Mouse (Mus musculus): ENCODE measurements at regions not wholly inside any gene's neighbourhood (a gene's known extent, or its start where the extent isn't known, plus 50 kb on each side); places are given as distances from the start of the nearest gene placed in this dataset.

DNA sequence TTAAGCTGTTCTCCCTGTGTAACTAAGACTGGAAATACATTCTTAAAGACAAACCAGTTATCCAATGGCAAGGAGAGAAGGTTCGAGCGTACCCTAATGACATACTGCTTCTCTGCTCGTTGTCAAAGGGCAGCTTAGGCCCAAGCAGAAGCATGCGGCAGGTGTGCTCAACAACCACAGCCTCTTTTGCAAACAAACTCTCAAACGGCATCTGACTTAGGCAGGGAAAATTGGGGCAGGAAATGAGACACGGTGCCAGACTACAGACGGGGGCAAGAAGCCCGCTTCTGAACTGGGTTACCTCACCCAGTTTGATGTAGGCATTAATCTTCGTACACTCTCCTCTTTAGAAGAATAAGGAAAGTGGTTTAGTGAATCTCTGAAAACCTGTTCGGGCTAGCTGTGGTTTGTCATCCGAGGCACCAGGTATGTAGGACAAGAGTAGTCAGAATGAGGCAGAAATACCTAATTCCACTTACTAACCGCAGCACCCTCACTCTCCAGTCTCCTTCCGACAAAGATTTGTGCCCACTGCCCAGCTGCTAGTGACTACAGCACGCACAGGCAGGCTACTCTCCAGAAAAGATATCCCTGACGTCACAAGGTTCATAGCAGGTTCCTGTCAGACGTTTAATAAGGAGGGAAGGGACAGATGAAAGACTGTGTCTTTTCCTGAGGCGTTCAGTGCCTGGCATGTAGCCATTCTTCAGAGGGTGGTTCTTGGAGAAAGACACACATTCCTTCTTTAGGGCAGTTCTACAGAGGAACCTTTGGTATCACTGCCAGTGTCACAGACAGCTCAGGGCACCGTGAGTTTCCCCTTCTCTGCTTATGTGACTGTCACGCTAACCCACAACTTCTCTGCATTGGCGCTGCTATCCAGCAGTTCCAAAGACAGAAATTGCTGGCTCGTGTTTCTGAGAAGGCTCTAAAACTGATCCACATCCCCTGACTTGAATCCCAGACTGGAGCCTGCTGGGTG is 175.8 kb downstream of the Tmx1 start:
- intact Hi-C loops (cut with DNase I) = no loop called here

DNA sequence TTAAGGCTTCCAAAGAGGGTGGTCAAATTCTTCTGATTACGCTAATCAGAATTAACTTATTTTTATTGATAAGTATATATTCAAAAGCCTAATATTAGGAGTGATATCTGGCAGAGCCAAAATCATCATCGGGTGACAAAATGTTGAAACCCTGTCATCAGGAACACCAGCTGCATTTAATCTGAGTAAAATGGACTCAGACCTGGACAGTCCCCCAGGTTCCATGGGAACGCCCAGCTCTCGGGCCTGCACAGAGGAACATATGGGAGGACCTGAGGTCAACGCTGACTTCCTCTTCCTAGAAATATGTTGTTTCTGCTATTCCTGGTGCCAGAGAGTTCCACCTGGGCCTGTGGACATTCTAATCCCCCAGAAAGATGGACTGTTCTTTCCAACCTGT is 176.5 kb downstream of the Tmx1 start:
- intact Hi-C loops (cut with DNase I) = no loop called here

DNA sequence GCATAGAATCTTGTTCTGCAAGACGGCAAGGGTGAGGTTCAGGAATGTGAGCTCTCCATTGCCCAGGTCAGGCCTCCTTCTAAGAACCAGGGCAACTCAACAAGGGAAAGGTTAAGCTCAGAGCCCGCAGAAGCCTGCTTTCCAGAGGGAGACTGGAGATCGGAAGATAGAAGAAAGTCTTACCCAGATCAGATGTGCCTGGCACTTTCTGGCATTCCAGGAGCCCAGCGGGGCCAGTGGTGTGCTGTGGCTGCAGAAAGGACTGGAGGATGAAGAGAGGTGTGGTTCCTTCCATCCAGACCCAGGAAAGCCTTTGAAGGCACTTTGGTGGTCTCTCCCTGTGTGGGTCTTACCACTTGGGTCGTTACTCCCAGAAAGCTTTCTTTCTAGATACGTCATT is 178.4 kb downstream of the Tmx1 start:
- intact Hi-C loops (cut with DNase I) = no loop called here

DNA sequence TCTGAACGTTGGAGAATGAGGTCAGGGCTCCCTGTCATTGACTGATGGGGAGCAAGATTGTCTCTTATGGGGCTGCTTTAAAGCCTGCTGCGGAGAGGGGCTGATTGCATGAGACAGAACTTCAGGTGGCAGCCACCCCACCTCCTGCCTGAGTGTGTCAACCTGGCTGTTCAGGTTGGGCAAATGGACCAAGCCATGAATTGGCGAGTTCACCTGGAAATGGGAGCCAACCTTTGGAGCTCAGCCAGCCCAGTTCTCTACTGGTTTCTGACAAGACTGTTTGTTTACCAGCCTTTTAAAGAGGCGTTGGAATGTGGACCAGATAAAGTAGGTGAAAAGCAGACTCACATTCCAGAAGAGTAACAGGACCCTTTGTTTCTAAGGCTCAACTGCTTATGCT is 180.3 kb downstream of the Tmx1 start:
- intact Hi-C loops (cut with DNase I) = no loop called here

GRCm38 (mm10) chr12:70633622-70634365 is 180.9 kb downstream of the Tmx1 start:
- intact Hi-C loops (cut with DNase I) = no loop called here

DNA sequence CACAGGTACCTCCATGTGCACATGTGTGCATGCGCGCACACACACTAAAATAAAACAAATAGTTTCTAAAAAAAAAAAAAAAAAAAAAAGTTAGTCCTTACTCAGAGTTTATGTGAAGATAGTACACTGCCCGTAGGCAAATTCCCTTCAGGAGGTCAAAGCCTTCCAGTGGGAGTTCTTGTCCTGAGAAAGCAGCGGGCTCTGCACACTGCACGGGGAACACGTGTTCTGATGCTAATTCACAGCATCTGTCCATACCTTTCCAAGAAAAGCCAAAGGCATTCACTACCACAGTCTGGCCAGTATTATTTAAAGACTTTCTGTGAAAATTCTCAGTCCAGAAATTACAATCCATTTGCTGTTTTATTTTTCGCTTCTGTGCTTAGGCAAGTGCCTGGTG is 183.1 kb downstream of the Tmx1 start:
- intact Hi-C loops (cut with DNase I) = no loop called here

GRCm38 (mm10) chr12:70640186-70640585 is 185.1 kb upstream of the Frmd6 start:
- intact Hi-C loops (cut with DNase I) = no loop called here

GRCm38 (mm10) chr12:70644910-70645309 is 180.4 kb upstream of the Frmd6 start:
- intact Hi-C loops (cut with DNase I) = no loop called here

DNA sequence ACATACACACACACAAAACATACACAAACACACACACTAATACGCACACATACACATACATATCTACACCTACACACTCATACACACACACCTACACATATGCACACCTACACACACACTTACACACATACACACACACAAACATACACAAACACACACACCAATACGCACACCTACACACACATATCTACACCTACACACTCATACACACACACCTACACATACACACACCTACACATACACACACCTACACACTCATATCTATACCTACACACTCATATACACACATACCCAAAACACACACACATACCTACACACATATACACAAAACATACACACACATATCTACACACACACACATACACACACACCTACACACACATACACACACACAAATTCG is 179.9 kb upstream of the Frmd6 start:
- intact Hi-C loops (cut with DNase I) = no loop called here

GRCm38 (mm10) chr12:70647516-70647915 is 177.8 kb upstream of the Frmd6 start:
- intact Hi-C loops (cut with DNase I) = no loop called here

DNA sequence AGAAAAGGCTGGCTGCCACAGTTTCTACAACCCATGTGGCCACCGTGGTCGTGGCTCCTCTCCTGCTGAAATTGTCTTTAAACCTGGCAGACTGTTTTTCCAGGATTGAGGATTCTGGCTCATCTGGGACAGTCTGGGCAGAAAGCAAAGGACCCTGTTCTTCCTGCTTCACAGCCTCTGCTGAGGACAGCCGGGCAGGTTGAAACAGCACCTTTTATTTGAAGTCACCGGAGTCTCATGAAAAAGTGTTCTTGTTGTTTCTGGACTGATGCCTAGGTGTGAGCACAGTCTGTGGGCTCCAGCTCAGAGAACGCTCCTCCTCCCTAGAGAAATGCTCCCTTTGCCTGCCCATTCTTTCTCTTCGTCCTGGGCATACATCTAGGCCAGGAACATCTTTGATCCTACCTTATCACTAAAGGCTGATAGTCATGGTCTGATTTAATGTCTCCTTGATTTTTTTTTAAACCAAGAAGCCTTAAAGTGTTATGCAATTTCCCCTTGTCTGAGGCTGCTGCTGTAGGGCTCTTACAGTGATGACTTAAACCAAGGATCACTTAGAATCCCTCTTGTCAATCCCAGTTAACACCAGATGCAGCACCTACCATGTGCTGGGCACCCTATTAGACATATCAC is 177.0 kb upstream of the Frmd6 start:
- intact Hi-C loops (cut with DNase I) = no loop called here

DNA sequence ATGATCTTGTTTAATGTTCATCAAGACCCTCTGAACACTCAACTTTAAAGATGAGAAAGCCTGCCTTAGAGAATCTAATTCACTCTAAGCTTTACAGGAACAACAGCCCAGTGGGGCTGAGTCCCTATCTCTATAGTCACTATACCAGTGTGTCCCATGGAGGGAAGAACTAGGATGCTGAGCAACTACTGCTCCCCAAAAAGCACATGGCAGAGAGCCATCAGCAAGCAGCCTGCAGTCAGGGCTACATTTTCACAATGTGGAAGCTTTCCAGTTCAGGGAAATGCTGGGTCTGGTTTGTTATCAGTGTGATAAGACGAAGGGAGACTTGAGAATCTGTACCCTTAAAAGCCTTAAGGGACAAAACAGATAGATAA is 176.5 kb upstream of the Frmd6 start:
- intact Hi-C loops (cut with DNase I) = no loop called here

DNA sequence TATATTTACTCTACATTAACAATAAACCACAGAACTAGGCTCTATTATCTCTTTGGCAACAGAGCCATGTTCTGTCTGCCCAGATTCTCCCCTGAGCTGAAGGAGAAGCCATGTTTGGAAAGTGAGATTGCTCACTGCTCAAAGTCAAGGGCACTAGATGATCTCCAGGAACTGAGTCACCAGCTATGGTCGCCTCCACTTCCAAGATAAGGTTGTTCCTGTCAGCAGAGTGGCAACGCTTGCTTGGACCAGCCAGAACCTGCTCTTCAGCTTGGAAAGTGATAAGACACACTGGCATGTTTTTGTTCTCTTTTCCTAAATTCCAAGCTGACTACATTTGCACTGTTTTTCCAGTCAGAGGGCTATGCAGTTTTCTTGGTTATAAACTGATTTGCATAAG is 175.6 kb upstream of the Frmd6 start:
- intact Hi-C loops (cut with DNase I) = loop anchor here (5.0 kb wide), 1 partner anchor 102 kb away; no protein-coding TSS in a partner anchor

DNA sequence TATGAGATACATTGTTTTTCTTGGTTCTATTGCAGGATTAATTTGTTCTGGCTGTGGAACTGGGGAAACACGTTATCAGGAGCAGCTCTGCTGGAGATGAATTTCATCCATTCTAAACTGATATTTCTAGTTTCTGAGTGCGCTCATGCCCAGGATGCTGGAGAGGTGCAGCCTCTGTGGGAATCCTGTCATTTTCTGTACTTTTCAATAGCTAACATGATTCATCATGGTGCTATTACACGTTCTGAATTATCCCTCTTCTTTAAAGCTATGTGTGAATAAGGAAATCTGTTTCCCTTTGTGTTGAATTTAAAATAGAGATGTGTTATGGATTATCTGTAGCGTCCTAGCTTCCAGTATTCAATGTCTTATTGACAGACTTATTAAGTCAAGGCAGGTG is 174.8 kb upstream of the Frmd6 start:
- intact Hi-C loops (cut with DNase I) = loop anchor here (5.0 kb wide), 1 partner anchor 103 kb away; no protein-coding TSS in a partner anchor

DNA sequence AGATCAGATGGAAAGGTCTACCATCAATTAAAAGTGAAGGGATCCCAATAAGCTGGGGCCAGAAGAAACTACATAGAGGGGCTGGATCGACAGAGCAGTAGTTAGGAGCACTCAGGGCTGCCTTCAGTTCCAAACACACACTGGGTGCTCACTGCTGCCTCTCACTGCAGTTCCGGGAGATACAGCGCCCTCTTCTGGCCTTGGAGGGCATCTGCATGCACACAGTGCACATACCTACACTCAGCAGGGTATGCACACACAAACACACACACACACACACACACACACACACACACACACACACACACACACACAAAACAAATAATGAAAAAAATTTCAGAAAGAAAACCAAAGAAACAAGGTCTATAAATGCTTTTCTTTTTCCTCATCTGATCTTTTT is 172.6 kb upstream of the Frmd6 start:
- intact Hi-C loops (cut with DNase I) = loop anchor here (5.0 kb wide), 1 partner anchor 105 kb away; no protein-coding TSS in a partner anchor

DNA sequence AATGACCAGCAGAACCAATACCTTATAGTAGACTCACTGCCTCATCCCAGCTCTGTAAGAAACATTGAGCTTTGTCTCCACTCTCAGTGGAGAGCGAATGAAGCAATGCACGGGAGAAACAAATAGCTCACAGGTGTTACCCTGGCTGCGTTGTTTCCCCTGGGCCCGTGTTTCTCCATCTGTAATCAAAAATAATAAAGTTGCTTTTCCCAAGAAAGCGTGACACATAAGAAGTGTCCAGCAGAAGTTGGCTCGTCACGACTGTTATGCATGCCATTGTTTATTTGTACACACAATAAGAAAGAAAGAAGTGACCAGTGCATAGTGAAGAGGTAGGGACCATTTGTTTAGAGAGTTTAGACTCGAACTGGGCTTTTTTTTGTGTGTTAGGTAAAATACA is 171.3 kb upstream of the Frmd6 start:
- intact Hi-C loops (cut with DNase I) = loop anchor here (5.0 kb wide), 1 partner anchor 107 kb away; no protein-coding TSS in a partner anchor

GRCm38 (mm10) chr12:70654546-70654945 is 170.8 kb upstream of the Frmd6 start:
- intact Hi-C loops (cut with DNase I) = loop anchor here (5.0 kb wide), 1 partner anchor 107 kb away; no protein-coding TSS in a partner anchor

GRCm38 (mm10) chr12:70655411-70655811 is 169.9 kb upstream of the Frmd6 start:
- intact Hi-C loops (cut with DNase I) = no loop called here

- intact Hi-C loops (cut with DNase I) = no loop called here
Measured at GRCm38 (mm10) chr12:70655900-70656544, 169.3 kb upstream of the Frmd6 start.

DNA sequence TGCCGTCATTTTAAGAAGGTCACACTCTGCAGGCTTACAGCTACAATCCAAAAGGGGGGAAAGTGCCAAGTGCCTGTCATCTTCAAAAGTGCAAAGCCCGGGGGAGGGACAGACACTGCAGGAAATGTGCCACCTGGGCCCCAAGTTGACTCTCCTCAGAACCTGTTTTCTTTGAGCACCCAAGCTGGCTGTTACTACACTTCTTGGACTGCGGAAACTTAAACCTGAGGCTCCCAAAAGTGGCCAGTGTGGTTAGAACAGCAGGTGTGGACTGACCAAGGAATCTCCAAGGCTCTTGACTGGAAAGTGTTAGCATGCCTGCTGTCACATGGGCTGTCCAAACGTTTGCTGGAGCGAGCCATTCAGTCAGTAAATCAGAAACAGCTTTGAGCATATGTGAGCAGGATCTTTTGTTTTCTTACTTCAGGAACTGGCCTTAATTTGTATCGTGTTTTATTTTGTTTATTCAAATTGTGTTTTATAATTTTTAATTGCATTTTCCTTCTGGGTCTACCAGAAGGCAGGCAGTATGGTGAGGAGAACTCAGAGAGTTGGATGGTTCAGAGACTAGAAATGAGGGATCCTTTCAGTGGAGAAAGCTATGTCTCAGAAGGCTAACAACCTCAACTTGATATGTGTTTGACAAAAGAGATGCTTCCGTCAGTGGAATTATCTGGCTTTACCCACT is 168.4 kb upstream of the Frmd6 start:
- intact Hi-C loops (cut with DNase I) = no loop called here

DNA sequence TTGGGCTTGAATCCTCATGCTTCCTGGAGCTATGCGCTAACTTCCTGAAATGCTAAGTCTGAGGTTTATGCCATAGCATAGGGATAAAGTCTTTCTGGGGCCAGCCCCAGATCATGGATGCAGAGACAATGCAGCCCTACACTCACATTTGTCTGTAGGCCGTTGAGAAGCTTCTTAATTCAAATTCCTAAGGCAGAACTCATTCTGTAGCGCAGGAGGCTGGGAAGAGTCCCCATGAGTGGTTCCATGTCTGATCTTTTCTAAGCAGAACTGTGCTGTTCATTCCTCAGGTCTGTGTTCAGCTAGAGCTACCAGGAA is 167.9 kb upstream of the Frmd6 start:
- intact Hi-C loops (cut with DNase I) = no loop called here
